Mouse (Mus musculus): Measurements from ENCODE around the gene Matn1. TPM values are rescaled to one million over a fixed set of nuclear protein-coding genes. Genes with fewer than 3 reads are reported as not detected.

The Matn1 gene
- polyA plus RNA-seq, 1 experiment from 2014 or later: 0.05 TPM

DNA sequence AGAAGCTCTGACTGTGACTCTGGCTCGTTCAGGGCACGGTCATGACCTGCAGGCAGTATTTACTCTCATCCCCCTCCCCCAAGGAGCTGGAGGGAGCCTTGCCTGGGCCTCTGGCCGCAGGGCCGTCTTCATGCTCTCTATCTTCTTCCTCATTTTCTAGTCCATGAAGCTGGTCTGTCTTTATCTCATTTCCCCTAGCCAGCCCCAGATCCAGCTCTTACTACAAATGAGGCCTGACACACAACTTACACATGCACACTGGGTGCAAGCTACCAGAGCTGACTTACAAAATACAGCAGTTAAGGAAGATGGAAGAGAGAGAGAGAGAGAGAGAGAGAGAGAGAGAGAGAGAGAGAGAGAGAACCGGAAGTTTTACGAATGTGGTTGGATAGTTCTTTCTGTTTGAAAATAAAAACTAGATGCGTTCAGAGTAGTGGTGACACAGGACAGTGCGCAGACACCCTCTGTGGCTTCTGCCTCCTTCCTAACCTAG is 41.9 kb upstream of the Matn1 start:
- Histone ChIP-seq H3K4me1 (replicated peaks; ENCODE audit: control insufficient read depth, insufficient read depth) (no peaks in the 10 kb centered on the region), H3K36me3 (ENCODE audit: control insufficient read depth, insufficient read depth, low read length) (no peaks in the 10 kb centered on the region), H3K4me2 (replicated peaks; ENCODE audit: low read depth) (no peak overlapping the region), H3K27me3 (ENCODE audit: control insufficient read depth, insufficient read depth, low read length) (no peaks in the 10 kb centered on the region), H3K9ac (ENCODE audit: low read length) (no peak overlapping the region), H3K9me3 (ENCODE audit: control insufficient read depth, low read length) (no peaks in the 10 kb centered on the region), H3K4me3 (ENCODE audit: low read depth, low read length) (no peak overlapping the region), H3K27ac (replicated peaks) (no peak overlapping the region)
- 38% methylated on average over 8 of the region's 8 CpGs for WGBS
- no peak for ATAC-seq (ENCODE audit: low FRiP score, low TSS enrichment)
- no peak for DNase-seq (ENCODE audit: low spot score)
- TF ChIP-seq EP300 (optimal IDR thresholded peaks at IDR 0.05) (no peak), CTCF (IDR thresholded peaks at IDR 0.05; ENCODE audit: low read depth) (no peak)

DNA sequence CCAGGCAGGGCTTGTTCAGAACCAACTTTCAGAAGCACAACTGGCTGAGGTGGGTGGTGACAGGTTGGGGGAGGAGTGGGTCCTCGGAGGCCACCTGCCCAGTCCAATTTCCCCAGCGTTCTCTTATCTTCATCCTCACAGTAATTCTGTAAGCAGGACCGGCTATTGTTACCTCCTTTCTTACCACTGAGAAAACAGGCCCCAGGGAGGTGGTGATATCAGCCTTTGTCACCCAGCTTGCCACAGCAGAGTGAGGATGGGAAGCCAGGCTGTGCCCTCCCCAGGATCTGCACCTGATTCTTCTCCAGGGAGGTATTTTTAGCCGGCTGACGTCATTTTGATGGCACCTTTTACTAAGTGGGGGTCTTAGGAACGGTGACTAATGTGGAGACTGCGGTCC is 39.2 kb upstream of the Matn1 start:
- H3K4me1 ChIP-seq (replicated peaks; ENCODE audit: control insufficient read depth, insufficient read depth): no peaks in the 10 kb centered on the region
- 65% methylated on average over 7 of the region's 7 CpGs for WGBS

DNA sequence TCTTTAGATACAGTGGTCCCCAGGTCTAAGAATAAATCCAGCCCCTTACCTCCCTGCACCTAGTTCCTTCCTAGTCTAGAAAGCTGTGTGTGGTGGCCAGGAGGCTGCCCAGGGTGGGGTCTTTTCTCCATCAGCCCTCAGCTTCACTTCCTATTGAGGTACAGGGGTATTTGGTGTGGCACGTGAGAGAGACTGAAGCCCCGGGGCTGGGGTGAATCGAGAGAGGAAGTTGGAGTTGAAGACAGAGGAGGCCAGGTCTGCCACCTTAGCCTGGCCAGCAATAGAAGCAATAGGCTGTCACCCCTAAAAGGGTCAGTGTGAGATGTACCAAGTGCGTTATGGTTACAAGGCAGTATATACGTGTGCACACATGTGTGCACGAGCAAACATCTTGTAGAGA is 38.3 kb upstream of the Matn1 start:
- no peak overlapping the region for H3K9ac ChIP-seq (ENCODE audit: low read length)
- TF ChIP-seq EP300 (optimal IDR thresholded peaks at IDR 0.05): no peak
- no peak for TF ChIP-seq CTCF (IDR thresholded peaks at IDR 0.05; ENCODE audit: low read depth)
- H3K4me3 ChIP-seq (ENCODE audit: low read depth, low read length): no peak overlapping the region
- ATAC-seq (ENCODE audit: low FRiP score, low TSS enrichment) (no peak), DNase-seq (ENCODE audit: low spot score) (no peak)
- H3K27me3 ChIP-seq (ENCODE audit: control insufficient read depth, insufficient read depth, low read length): no peaks in the 10 kb centered on the region
- H3K4me1 ChIP-seq (replicated peaks; ENCODE audit: control insufficient read depth, insufficient read depth): no peaks in the 10 kb centered on the region
- no peak overlapping the region for H3K4me2 ChIP-seq (replicated peaks; ENCODE audit: low read depth)
- no peaks in the 10 kb centered on the region for H3K9me3 ChIP-seq (ENCODE audit: control insufficient read depth, low read length)
- no peak overlapping the region for H3K27ac ChIP-seq (replicated peaks)
- H3K36me3 ChIP-seq (ENCODE audit: control insufficient read depth, insufficient read depth, low read length): no peaks in the 10 kb centered on the region
- WGBS: 75% methylated on average over 6 of the region's 6 CpGs

More for the DNA sequence above, 39.2 kb upstream of the Matn1 start:
- no peak for ATAC-seq (ENCODE audit: low FRiP score, low TSS enrichment)
- TF ChIP-seq CTCF (IDR thresholded peaks at IDR 0.05; ENCODE audit: low read depth): no peak
- TF ChIP-seq EP300 (optimal IDR thresholded peaks at IDR 0.05): no peak
- no peaks in the 10 kb centered on the region for H3K27me3 ChIP-seq (ENCODE audit: control insufficient read depth, insufficient read depth, low read length)
- no peak overlapping the region for H3K4me3 ChIP-seq (ENCODE audit: low read depth, low read length)
- no peaks in the 10 kb centered on the region for H3K9me3 ChIP-seq (ENCODE audit: control insufficient read depth, low read length)
- DNase-seq (ENCODE audit: low spot score): no peak
- no peak overlapping the region for H3K27ac ChIP-seq (replicated peaks)
- H3K4me2 ChIP-seq (replicated peaks; ENCODE audit: low read depth): no peak overlapping the region
- H3K36me3 ChIP-seq (ENCODE audit: control insufficient read depth, insufficient read depth, low read length): no peaks in the 10 kb centered on the region
- no peak overlapping the region for H3K9ac ChIP-seq (ENCODE audit: low read length)

DNA sequence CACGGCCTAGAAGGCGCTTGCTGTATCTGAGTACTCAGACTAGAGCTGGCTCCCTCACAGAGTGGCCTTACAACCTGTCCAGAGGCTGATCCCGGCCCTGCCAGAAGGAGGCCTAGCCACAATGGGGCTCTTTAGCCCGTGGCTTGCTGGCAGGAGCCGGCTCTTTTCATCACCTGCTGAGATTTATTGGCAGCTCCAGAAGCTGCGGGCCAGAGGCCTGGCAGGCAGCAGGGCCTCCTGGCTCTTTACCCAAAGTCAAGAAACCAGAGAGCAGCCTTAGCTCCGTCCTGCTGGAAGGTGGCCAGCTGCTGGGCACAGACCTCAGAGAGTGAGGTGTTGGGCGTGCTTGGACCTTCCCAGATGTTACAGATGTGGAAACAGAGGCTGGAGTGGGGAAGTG is 37.9 kb upstream of the Matn1 start:
- TF ChIP-seq CTCF (IDR thresholded peaks at IDR 0.05; ENCODE audit: low read depth): no peak
- Histone ChIP-seq H3K27me3 (ENCODE audit: control insufficient read depth, insufficient read depth, low read length) (no peaks in the 10 kb centered on the region), H3K4me3 (ENCODE audit: low read depth, low read length) (no peak overlapping the region), H3K36me3 (ENCODE audit: control insufficient read depth, insufficient read depth, low read length) (no peaks in the 10 kb centered on the region), H3K27ac (replicated peaks) (no peak overlapping the region), H3K4me2 (replicated peaks; ENCODE audit: low read depth) (no peak overlapping the region), H3K9ac (ENCODE audit: low read length) (no peak overlapping the region), H3K9me3 (ENCODE audit: control insufficient read depth, low read length) (no peaks in the 10 kb centered on the region), H3K4me1 (replicated peaks; ENCODE audit: control insufficient read depth, insufficient read depth) (no peaks in the 10 kb centered on the region)
- 38% methylated on average over 8 of the region's 8 CpGs for WGBS
- ATAC-seq (ENCODE audit: low FRiP score, low TSS enrichment) (no peak), DNase-seq (ENCODE audit: low spot score) (no peak)

DNA sequence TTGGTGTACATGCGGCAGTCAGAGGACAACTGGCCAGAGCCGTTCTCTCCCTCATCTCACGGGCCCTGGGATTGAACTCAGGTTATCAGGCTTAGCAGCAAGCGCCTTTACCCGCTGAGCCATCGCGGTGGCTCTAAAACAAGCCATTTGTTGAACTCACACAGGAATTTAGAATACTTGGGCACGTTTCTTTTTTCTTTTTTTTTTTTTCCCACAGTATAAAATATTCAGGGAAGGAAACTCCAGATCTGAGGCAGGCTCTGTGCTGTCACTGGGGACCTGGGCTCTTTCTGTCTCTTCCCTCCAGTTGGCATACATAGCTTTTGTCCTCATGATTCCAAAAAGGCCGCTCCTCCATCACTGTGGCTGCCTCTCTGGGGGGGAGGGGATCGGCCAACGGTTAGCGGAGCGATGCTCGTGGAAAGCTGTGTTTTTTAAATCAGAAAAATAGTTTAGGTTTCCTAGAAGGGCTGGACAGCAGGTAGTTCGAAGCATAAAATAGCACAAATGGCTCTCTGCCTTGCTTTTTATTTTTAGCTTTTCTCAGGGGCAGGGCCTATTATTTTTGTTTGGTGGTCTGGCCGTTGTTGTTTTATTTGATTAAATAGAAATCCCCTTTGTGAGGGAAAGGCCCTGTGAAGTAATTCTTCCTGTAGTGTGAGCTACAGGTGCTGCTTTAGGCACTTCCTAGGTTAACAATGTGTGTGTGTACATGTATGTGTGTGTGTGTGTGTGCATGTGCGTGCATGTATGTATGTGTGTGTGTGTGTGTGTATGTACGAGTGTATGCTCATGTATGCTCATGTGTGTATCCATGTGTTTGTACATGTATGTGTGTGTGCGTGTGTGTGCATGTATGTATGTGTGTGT is 36.8 kb upstream of the Matn1 start:
- H3K27ac ChIP-seq (replicated peaks): no peak overlapping the region
- whole genome bisulfite sequencing: 78% methylated on average over 19 of the region's 19 CpGs

DNA sequence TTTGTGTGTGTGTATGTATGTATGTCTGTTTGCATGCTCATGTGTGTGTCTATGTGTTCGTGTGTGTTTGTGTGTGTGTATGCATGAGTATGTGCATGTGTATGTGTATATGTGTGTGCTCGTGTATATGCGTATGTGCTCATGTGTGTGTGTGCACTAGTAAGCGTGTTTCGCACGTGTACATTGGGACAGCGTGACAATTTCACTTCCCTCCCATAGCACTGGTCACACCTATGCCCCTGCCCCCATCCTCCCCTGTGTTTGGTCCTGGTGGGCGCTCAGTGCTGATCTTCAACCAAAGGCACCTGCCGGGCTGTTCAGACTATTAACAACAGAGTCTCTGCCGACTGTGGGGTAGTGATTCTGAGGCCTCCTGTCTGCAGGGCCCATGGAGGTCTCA is 36.1 kb upstream of the Matn1 start:
- Histone ChIP-seq H3K4me1 (replicated peaks; ENCODE audit: control insufficient read depth, insufficient read depth) (no peaks in the 10 kb centered on the region), H3K4me2 (replicated peaks; ENCODE audit: low read depth) (no peak overlapping the region), H3K27ac (replicated peaks) (no peak overlapping the region), H3K4me3 (ENCODE audit: low read depth, low read length) (no peak overlapping the region), H3K9me3 (ENCODE audit: control insufficient read depth, low read length) (no peaks in the 10 kb centered on the region), H3K9ac (ENCODE audit: low read length) (no peak overlapping the region), H3K27me3 (ENCODE audit: control insufficient read depth, insufficient read depth, low read length) (no peaks in the 10 kb centered on the region), H3K36me3 (ENCODE audit: control insufficient read depth, insufficient read depth, low read length) (no peaks in the 10 kb centered on the region)
- DNase-seq (ENCODE audit: low spot score) (no peak), ATAC-seq (ENCODE audit: low FRiP score, low TSS enrichment) (no peak)
- TF ChIP-seq CTCF (IDR thresholded peaks at IDR 0.05; ENCODE audit: low read depth) (no peak), EP300 (optimal IDR thresholded peaks at IDR 0.05) (no peak)
- WGBS: 91% methylated on average over 10 of the region's 10 CpGs

More for the DNA sequence above, 36.8 kb upstream of the Matn1 start:
- no peak for DNase-seq (ENCODE audit: low spot score)
- no peaks in the 10 kb centered on the region for H3K36me3 ChIP-seq (ENCODE audit: control insufficient read depth, insufficient read depth, low read length)
- H3K27me3 ChIP-seq (ENCODE audit: control insufficient read depth, insufficient read depth, low read length): no peaks in the 10 kb centered on the region
- H3K4me1 ChIP-seq (replicated peaks; ENCODE audit: control insufficient read depth, insufficient read depth): no peaks in the 10 kb centered on the region
- TF ChIP-seq EP300 (optimal IDR thresholded peaks at IDR 0.05): no peak
- TF ChIP-seq CTCF (IDR thresholded peaks at IDR 0.05; ENCODE audit: low read depth): no peak
- no peaks in the 10 kb centered on the region for H3K9me3 ChIP-seq (ENCODE audit: control insufficient read depth, low read length)
- no peak for ATAC-seq (ENCODE audit: low FRiP score, low TSS enrichment)
- H3K4me3 ChIP-seq (ENCODE audit: low read depth, low read length): no peak overlapping the region
- no peak overlapping the region for H3K9ac ChIP-seq (ENCODE audit: low read length)
- no peak overlapping the region for H3K4me2 ChIP-seq (replicated peaks; ENCODE audit: low read depth)

Data from stomach, postnatal 0 days (tissue).